Mouse (Mus musculus): Measurements from ENCODE around the gene Glb1l2. TPM values are rescaled to one million over a fixed set of nuclear protein-coding genes. Genes with fewer than 3 reads are reported as not detected.

The Glb1l2 gene
- 2.8 and 4.1 TPM in 2 replicates for polyA plus RNA-seq (2016; fragmentation: Nextera tagmentation; extraction: Ambion mirVana)

DNA sequence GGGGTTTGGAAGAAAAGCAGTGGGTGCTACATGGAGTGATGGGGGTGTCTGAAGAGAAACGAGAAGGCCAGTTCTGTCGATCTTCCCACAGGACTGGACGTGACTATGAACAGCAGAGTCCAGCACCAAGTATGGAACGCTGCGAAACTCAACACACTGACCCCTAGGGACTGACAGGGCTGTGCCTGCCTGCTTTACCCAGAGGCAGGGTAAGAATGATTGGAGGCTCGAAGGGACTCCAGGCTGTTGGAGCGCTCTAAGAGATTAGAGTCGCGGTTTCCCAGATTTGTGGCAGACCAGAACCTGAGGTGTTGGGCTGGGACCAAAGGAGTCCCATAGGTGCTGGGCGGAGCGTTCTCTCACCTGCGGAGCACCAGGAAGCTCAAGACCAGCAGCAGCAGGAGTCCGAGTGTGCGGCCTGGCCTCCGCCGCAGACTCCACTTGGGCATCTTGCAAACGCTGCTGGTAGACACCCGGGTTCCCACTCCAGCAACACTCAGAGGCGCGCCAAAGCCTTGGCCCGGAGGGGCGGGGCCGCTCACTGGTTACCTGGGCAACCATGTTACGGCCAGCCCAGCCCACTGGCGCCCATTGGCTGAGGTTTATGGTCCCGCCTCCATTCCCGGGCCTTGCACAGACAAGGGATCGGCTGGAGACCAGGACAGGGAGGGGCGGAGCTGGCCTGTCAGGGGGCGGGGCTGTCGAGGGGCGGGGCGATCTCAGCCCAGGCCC lies at the start of gene Glb1l2:
Gene Glb1l2, minus strand, starts transcription at position 534 of the 732 bp plus-strand sequence.
- Histone ChIP-seq H3K4me2 (replicated peaks) (peak within 1 kb of the TSS; percentile 74), H3K4me1 (0 out of 2 replicates have a peak, but pooled peaks cover 6% of the 10 kb centered on the region), H3K27me3 (no peaks in the 10 kb centered on the region; the same call in 1 of the 2 replicates), H3K36me3 (no peaks in the 10 kb centered on the region), H3K27ac (replicated peaks) (0 out of 2 replicates have a peak within 1 kb of the TSS, but pooled peaks have one; percentile 35), H3K9ac (replicated peaks) (peak within 1 kb of the TSS; percentile 51), H3K9me3 (no peaks in the 10 kb centered on the region), H3K4me3 (peak within 1 kb of the TSS; percentile 50)
- peak; percentile 100 for ATAC-seq (ENCODE audit: low FRiP score, low read depth)
- 2% methylated on average over 33 of the region's 33 CpGs for WGBS

DNA sequence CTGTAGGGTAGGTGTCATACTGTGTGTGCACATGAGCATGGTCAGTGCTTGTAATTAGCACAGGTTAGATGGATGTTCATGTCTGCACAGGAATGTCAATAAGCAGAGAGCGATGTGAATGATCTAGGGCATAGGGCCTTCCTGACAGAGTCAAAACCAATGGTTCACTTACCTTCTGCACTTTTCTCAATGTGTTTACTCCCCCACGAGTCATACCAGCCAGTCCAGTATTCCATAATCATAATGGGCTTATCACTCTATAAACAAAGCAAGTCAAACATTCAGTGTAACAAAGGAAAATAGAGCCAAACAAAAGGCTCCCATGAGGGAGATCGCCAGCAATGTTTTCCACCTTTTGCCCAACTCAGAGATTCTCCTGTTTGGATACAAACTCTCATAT lies 24.8 kb upstream of the Glb1l2 start:
- Histone ChIP-seq H3K27ac (replicated peaks) (no peak overlapping the region), H3K36me3 (no peaks in the 10 kb centered on the region), H3K4me1 (no peaks in the 10 kb centered on the region), H3K27me3 (no peaks in the 10 kb centered on the region), H3K4me2 (replicated peaks) (no peak overlapping the region), H3K4me3 (no peak overlapping the region), H3K9me3 (no peaks in the 10 kb centered on the region), H3K9ac (replicated peaks) (no peak overlapping the region)
- WGBS = 87% methylated on average over 3 of the region's 3 CpGs
- no peak for ATAC-seq (ENCODE audit: low FRiP score, low read depth)

DNA sequence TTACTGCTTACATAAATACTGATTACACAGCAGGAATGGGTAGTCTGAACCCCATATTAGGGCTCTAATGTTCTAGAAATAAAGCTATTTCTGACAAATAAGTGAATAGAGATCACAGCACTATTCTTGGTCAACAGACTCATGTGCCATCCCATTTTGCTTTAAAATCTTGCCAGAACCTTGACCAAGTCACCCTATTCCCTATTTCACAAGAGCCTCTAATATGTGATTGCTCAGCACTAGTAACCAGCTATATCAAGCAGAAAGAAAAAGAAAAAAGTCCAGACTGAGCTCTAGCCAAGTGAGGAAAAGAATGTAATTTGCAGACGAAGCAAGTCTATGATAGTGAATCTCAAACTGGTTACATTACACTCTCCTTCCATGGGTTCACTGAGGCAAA lies 13.7 kb upstream of the Glb1l2 start:
- Histone ChIP-seq H3K9me3 (no peaks in the 10 kb centered on the region), H3K9ac (replicated peaks) (no peak overlapping the region), H3K27ac (replicated peaks) (no peak overlapping the region), H3K4me3 (no peak overlapping the region), H3K4me1 (no peaks in the 10 kb centered on the region), H3K27me3 (no peaks in the 10 kb centered on the region), H3K36me3 (no peaks in the 10 kb centered on the region), H3K4me2 (replicated peaks) (no peak overlapping the region)
- ATAC-seq (ENCODE audit: low FRiP score, low read depth) = no peak
- WGBS = 67% methylated on average over 1 of the region's 1 CpGs

GRCm38 (mm10) chr9:26808735-26809134 lies 2.5 kb upstream of the Glb1l2 start:
- no peak overlapping the region for H3K9ac ChIP-seq (replicated peaks)

GRCm38 (mm10) chr9:26804321-26804720 lies 1.9 kb downstream of the Glb1l2 start:
- Histone ChIP-seq H3K4me2 (replicated peaks) (no peak overlapping the region), H3K27me3 (no peaks in the 10 kb centered on the region; the same call in 1 of the 2 replicates), H3K27ac (replicated peaks) (no peak overlapping the region), H3K9ac (replicated peaks) (no peak overlapping the region), H3K36me3 (no peaks in the 10 kb centered on the region), H3K9me3 (no peaks in the 10 kb centered on the region), H3K4me3 (no peak overlapping the region), H3K4me1 (0 out of 2 replicates have a peak, but pooled peaks cover 6% of the 10 kb centered on the region)
- ATAC-seq (ENCODE audit: low FRiP score, low read depth) = no peak

More at GRCm38 (mm10) chr9:26808735-26809134, 2.5 kb upstream of the Glb1l2 start:
- Histone ChIP-seq H3K36me3 (no peaks in the 10 kb centered on the region), H3K9me3 (no peaks in the 10 kb centered on the region), H3K27me3 (no peaks in the 10 kb centered on the region; the same call in 1 of the 2 replicates), H3K4me2 (replicated peaks) (no peak overlapping the region), H3K4me1 (0 out of 2 replicates have a peak, but pooled peaks cover 6% of the 10 kb centered on the region), H3K27ac (replicated peaks) (no peak overlapping the region), H3K4me3 (no peak overlapping the region)
- ATAC-seq (ENCODE audit: low FRiP score, low read depth) = no peak
- 90% methylated on average over 2 of the region's 2 CpGs for WGBS

DNA sequence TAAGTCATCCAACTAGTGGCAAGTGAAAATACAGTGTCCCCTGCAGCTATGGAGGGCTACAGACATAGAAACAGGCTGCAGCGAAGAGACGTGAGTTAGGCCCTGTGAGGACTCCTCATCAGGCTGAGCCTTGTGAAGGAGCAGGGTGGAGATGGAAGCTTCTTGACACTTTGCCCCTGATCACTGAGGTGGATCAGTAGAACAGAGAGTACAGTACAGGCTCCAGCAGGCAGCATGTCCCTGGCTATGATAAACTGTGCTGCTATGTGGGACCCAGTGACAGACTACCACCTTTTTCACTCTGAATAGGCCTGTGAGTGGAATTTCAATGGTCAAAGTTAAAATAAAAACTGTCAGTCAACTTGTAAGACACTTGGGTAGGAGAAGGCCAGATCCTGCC lies 5.9 kb downstream of the Glb1l2 start:
- H3K9ac ChIP-seq (replicated peaks) = no peak overlapping the region
- 0 out of 2 replicates have a peak, but pooled peaks cover under 1% of the 10 kb centered on the region for H3K4me1 ChIP-seq
- no peak overlapping the region for H3K4me3 ChIP-seq
- 88% methylated on average over 2 of the region's 2 CpGs for WGBS
- H3K27ac ChIP-seq (replicated peaks) = no peak overlapping the region
- no peaks in the 10 kb centered on the region; the same call in 1 of the 2 replicates for H3K27me3 ChIP-seq
- no peaks in the 10 kb centered on the region for H3K36me3 ChIP-seq
- no peak for ATAC-seq (ENCODE audit: low FRiP score, low read depth)
- no peak overlapping the region for H3K4me2 ChIP-seq (replicated peaks)
- H3K9me3 ChIP-seq = no peaks in the 10 kb centered on the region

GRCm38 (mm10) chr9:26798731-26799130 lies 7.5 kb downstream of the Glb1l2 start:
- H3K4me3 ChIP-seq = no peak overlapping the region
- H3K27me3 ChIP-seq = no peaks in the 10 kb centered on the region
- ATAC-seq (ENCODE audit: low FRiP score, low read depth) = no peak
- 90% methylated on average over 1 of the region's 1 CpGs for WGBS
- no peaks in the 10 kb centered on the region for H3K36me3 ChIP-seq
- no peaks in the 10 kb centered on the region for H3K9me3 ChIP-seq
- H3K27ac ChIP-seq (replicated peaks) = no peak overlapping the region
- no peaks in the 10 kb centered on the region for H3K4me1 ChIP-seq
- H3K4me2 ChIP-seq (replicated peaks) = no peak overlapping the region
- H3K9ac ChIP-seq (replicated peaks) = no peak overlapping the region

GRCm38 (mm10) chr9:26798205-26798604 lies 8.1 kb downstream of the Glb1l2 start:
- H3K4me1 ChIP-seq = no peaks in the 10 kb centered on the region
- no peaks in the 10 kb centered on the region for H3K27me3 ChIP-seq
- no peaks in the 10 kb centered on the region for H3K9me3 ChIP-seq
- no peak overlapping the region for H3K27ac ChIP-seq (replicated peaks)
- H3K36me3 ChIP-seq = no peaks in the 10 kb centered on the region
- H3K4me2 ChIP-seq (replicated peaks) = no peak overlapping the region
- WGBS = 81% methylated on average over 3 of the region's 3 CpGs
- ATAC-seq (ENCODE audit: low FRiP score, low read depth) = no peak
- H3K4me3 ChIP-seq = no peak overlapping the region
- no peak overlapping the region for H3K9ac ChIP-seq (replicated peaks)

DNA sequence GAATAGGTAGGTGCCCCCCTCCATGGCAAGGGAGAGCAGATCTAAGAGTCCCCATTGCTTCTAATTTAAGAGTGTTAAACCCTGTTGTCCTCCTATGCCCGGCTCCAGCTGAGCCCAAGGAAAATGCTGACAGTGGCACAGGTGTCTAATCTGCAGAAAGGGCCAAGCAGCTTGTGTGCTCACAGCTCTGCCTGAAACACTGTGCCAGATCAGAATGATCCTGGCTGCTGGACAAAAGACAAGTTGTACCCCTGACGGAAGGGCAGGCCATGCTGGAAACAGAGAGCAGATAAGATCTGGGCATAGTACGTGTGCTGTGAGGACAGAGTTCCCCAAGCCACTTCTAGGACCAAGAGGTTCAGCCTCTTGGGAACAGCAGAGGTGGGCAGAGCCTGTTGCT lies 13.4 kb downstream of the Glb1l2 start:
- 70% methylated on average over 3 of the region's 3 CpGs for WGBS
- no peaks in the 10 kb centered on the region for H3K4me1 ChIP-seq
- H3K27me3 ChIP-seq = no peaks in the 10 kb centered on the region
- no peak for ATAC-seq (ENCODE audit: low FRiP score, low read depth)
- no peaks in the 10 kb centered on the region for H3K9me3 ChIP-seq
- H3K9ac ChIP-seq (replicated peaks) = no peak overlapping the region
- no peak overlapping the region for H3K4me3 ChIP-seq
- no peaks in the 10 kb centered on the region for H3K36me3 ChIP-seq
- H3K4me2 ChIP-seq (replicated peaks) = no peak overlapping the region
- no peak overlapping the region for H3K27ac ChIP-seq (replicated peaks)

DNA sequence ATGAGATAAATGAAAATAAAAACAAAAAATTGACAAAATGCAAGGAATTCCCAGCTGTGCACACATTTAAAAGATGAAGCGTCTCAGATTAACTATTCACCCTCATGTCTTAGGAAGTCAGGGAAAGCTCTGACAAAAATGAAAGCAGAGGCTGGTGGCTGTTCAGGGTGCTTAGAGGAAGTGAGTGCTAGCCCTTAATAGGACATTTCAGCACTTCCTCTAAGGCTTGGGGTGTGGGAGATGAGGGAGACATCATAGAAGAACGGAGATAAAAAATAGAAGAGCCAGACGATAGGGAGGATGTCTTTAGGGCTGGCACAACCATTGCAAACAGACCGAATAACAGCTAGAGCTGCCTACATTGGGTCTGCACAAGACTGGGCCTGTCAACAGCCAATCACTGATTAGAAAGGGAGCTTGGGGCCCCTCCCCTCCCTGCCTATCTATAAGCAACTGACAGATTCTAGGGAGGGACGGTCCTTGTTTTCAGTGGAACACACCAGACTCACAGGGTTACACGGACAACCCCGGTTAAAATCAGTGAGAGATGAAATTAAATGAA lies 22.8 kb downstream of the Glb1l2 start:
- Histone ChIP-seq H3K4me2 (replicated peaks) (no peak overlapping the region), H3K9ac (replicated peaks) (no peak overlapping the region), H3K27ac (replicated peaks) (no peak overlapping the region), H3K27me3 (no peaks in the 10 kb centered on the region), H3K9me3 (no peaks in the 10 kb centered on the region), H3K36me3 (no peaks in the 10 kb centered on the region), H3K4me3 (no peak overlapping the region), H3K4me1 (no peaks in the 10 kb centered on the region)
- ATAC-seq (ENCODE audit: low FRiP score, low read depth) = peak; percentile 60; the same call in 1 of the 2 replicates
- WGBS = 65% methylated on average over 7 of the region's 7 CpGs

DNA sequence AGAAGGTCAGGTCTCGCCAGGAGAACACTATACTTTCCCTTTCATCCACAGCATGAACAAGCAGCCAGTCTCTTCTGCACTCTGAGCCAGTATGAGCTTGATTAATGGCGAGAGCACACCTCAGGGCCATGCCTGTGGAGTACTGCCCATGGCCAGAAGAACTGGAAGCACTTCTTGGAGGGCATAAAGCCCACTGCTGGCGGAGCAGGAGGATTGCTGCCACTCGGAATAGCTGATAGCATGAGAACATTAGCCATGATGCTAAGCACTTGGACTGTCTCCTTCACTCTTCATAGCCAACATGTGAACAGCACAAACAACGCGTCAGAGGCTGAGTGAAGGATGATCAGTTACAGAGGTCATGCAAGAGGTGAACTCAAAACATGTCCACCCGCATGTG lies 27.8 kb downstream of the Glb1l2 start:
- WGBS = 84% methylated on average over 7 of the region's 7 CpGs
- Histone ChIP-seq H3K4me1 (no peaks in the 10 kb centered on the region), H3K27ac (replicated peaks) (no peak overlapping the region), H3K9me3 (no peaks in the 10 kb centered on the region), H3K4me2 (replicated peaks) (no peak overlapping the region), H3K36me3 (no peaks in the 10 kb centered on the region), H3K9ac (replicated peaks) (no peak overlapping the region), H3K4me3 (no peak overlapping the region), H3K27me3 (no peaks in the 10 kb centered on the region)
- ATAC-seq (ENCODE audit: low FRiP score, low read depth) = no peak

DNA sequence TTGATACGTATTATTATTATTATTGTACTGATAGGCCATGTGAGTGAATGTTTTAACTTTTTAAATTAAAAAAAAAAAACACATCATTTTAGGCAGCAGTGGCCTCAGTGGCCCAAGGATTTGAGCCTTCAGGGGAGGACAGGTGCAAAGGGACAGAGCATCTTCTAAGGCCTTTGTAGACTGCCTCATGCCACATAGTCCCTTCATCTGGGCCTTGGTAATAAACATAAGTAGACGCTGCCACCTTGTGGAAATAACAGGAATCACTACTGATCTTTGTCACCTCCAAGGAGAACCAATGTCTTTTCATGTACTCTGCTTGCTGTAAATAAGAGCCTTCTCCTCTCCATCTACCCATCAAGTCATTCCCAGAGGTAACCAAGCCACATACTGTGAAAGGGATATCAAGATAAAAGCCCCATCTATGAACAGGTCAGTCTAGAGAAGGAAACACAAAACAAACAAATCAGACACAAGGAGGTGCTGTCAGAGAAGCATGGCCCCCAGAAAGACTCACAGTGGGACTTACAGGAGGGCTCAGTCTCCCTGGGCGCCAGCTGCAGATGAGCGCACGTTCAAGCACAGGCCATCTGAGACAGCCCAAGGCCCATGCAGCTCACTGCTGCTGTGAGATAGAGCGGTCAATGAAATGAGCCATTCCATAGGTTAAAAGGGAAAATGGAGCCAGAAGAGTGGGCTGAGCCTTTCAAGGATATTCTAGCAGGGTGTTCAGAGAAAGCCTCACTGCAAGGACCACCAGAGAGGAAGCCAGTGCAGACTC lies 30.0 kb downstream of the Glb1l2 start:
- Histone ChIP-seq H3K36me3 (no peaks in the 10 kb centered on the region), H3K27me3 (no peaks in the 10 kb centered on the region), H3K4me2 (replicated peaks) (no peak overlapping the region), H3K9ac (replicated peaks) (no peak overlapping the region), H3K9me3 (no peaks in the 10 kb centered on the region), H3K4me3 (no peak overlapping the region), H3K27ac (replicated peaks) (no peak overlapping the region), H3K4me1 (no peaks in the 10 kb centered on the region)
- peak; percentile 73 for ATAC-seq (ENCODE audit: low FRiP score, low read depth)
- 65% methylated on average over 6 of the region's 6 CpGs for WGBS

Data from midbrain, embryonic 12.5 days (tissue).